Mouse (Mus musculus): ENCODE results near the gene Atxn2l.

GRCm38 (mm10) chr7:126533434-126533833 is 30.2 kb upstream of the Atxn2l start:
- TF ChIP-seq FLI1 (IDR thresholded peaks at IDR 0.05; ENCODE audit: low read length), result no peak
- no peak for TF ChIP-seq GATA1 (IDR thresholded peaks at IDR 0.05; ENCODE audit: borderline replicate concordance, low read length)

All from megakaryocyte, embryonic 14.5 days (primary cell).